Mouse (Mus musculus) thymus, postnatal 10 days (tissue): ENCODE measurements around the gene Txnrd2.

ENCODE experiments used
- DNase-seq, 2 experiments: peaks; one replicate each; pipeline ENCODE4 v3.0.0; 2021; ENCODE audit warnings: low spot score in 2 of 2

Gene Txnrd2

GRCm38 (mm10) chr16:18484794-18485435, 58.7 kb downstream of the Txnrd2 start:
- no peak for DNase-seq

DNA sequence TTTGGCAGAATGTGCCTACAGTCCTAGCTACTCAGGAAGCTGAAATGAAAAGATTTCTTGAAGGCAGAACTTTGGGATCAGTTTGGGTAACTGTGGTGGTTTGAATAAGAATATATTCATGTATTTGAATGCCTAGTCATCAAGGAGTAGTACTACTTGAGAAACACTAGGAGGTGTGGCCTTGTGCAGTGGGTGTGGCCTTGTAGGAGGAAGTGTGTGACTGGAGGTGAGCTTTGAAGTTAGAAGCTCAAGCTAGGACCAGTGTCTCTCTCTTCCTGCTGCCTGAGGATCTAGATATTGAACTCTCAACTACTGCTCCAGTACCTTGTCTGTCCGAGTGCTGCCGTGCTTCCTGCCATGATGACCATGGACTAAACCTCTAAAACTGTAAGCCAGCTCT, 59.9 kb downstream of the Txnrd2 start:
- no peak for DNase-seq

- DNase-seq, result no peak
These were observed 64.1 kb downstream of the Txnrd2 start for GRCm38 (mm10) chr16:18490281-18490680.

- no peak for DNase-seq
These were observed 64.7 kb downstream of the Txnrd2 start for GRCm38 (mm10) chr16:18490894-18491293.

- no peak for DNase-seq
These were observed 71.8 kb downstream of the Txnrd2 start for GRCm38 (mm10) chr16:18497865-18498515.

DNA sequence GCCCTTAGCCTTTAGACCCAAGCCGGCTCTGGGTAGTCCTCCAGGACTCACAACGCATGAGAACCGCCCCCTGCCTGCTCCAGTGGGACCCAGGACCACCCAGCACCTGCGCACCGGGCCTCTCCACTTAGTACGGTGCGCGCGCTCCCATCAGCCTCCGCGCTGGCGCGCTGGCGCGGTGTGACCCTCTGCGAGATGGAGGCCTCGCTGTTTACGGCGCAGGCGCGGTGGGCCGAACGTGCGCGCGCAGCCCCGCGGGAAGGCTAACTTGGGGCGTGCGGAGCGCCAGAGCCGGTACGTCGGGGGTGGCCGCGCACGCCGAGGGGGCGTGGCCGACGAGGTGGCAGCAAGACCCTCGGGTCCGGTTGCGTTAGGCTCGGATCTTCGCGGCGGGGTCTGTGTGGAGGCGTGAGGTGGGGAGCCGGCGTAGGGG, 72.4 kb downstream of the Txnrd2 start, which contains the start of the genes Gnb1l and Rtl10:
Gene Gnb1l (plus strand): TSS at position 156 of the 433 bp plus-strand sequence.
Gene Rtl10 (plus strand): TSS at position 344 of the 433 bp plus-strand sequence.
- DNase-seq, result peak; percentile 96 to 97

GRCm38 (mm10) chr16:18498996-18499395, 72.8 kb downstream of the Txnrd2 start:
- no peak for DNase-seq

DNA sequence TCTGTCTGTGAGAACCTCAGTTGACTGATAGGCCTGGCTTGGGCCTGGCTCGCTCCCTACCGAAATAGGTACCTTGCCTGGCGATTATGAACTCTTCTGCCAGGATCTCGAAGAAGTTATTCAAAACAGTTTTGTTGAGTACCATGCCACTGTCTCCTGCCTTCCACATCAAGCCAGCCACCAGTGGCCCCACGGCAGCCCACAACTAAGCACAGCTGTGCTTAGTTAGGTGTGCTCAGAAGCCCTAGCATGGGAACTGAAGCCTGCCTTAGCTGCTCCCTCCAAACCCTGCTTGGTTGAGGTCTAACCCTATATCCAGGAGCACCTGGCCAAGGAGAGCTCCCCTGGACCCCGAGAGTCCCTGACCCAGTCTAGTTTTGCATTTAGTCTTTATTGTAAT, 75.3 kb downstream of the Txnrd2 start:
- DNase-seq, result peak; percentile 48 to 51

DNA sequence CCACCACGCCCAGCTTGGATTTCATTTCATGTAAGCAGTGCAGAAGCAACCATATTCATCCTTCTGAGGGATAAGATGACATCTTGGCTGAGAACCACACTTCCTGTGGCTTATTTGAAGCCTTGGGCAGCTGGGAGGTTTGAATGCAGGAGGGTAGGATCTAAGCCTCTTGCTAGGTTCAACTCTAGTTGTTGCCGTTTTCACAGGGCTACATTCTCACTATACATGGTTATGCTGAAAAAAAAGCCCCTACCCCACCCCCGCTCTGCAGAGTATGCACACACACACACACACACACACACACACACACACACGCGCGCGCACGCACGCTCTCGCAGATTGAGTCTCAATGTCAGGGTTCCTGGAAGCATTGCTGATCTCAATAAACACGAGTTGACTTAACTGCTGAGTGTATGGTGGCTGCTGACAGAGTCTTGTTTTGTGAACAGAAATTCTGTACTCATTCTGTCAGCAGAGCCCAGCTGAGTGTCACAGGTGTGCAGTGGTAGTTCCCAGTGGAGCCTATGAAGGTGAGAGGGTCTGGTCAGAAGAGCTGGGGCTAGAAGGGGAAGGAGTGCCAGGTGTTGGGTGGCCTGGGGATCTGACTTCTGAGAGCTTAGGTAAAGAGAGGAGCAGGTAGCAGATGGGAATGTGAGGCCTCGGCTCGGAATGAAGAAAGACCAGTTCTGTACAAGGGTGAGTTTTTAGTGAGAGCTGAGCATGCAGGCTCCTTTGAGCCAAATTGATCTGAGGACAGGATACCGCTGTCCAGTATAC, 77.6 kb downstream of the Txnrd2 start:
- peak; percentile 57 to 60 for DNase-seq

DNA sequence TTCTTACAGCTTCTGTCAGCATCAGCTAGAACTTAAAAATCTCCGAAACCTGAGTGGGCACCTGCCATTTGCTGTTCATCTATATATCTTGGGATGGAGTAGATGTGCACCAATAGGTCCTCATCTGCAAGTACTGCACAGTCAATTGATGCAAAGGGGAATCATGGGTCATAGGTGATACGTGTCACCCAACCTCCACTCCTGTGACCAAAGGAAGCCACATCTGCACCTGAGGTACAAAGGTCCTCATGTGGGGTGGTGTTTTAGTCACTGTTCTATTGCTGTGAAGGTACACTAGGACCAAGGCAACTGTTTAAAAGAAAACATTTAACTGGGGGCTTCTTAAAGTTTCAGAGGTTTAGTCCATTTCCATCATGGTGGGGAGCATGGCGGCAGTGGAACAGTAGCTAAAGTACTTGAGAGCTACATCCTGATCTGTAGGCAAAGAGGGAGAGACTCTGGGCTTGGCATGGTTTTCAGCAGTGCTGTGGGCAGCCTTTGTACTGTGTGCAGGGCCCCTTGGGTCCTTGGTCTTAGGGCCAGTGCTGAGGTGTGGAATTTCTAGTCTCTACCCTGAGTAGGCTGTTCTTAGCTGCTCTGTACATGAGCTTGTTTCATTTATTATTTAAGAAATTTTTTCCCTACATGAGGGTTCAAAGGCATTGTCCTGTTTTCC, 80.5 kb downstream of the Txnrd2 start:
- DNase-seq, result no peak

DNA sequence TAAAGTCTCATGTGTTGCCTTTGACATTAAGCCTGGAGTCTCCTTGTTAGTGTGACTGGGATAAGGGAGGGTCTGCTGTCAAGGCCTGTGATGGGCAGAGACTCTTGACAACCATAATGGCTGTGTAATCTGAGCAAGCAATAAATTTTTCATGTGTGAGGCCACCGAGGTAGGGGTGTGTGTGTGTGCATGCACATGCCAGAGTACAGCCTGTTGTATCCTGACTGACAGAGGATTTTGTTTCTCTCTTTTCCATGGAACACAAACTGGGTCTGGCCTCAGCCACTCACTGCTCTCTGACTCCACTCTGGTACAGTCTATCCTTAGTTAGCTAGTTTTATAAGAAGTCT, 81.0 kb downstream of the Txnrd2 start:
- no peak for DNase-seq

- no peak for DNase-seq
These were observed 85.6 kb downstream of the Txnrd2 start for GRCm38 (mm10) chr16:18511741-18512140.

DNA sequence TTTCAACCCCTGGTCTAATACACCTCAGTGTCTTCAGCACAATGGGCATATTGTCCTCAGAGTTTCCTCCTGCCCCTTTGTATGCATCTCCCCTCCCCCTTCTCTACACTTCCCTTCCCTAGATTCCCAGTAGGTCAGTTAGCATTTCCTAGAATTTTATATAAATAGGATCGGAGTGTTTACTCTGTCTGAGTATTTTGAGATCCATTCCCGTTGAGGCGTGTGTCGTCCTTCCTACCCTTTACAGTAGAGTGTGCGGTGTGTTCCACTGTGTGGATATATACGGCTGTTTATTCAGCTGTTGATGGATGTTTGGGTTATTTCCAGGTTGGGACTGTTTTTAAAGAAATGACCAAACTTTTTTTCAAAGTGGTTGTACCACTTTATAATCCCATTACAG, 87.3 kb downstream of the Txnrd2 start:
- DNase-seq, result no peak

DNA sequence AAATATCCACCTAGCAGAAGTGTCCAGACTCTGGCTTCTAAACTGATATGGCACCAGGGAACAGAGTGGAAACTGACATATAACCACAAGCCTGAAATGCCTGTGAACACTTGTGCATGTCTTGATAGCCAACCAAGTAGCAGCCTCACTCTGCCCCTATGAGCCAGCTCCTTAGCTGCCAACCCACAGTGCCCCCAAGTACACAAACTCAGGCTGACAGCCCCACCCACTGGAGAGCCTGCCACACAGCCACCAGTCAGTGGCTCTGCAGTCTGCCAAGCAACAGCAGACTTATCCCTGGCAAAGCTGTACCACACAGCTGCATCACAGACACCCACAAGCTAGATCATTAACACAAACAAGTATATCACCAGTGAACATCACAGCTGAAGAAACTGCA, 91.9 kb downstream of the Txnrd2 start:
- DNase-seq, result peak; percentile 70 to 77

DNA sequence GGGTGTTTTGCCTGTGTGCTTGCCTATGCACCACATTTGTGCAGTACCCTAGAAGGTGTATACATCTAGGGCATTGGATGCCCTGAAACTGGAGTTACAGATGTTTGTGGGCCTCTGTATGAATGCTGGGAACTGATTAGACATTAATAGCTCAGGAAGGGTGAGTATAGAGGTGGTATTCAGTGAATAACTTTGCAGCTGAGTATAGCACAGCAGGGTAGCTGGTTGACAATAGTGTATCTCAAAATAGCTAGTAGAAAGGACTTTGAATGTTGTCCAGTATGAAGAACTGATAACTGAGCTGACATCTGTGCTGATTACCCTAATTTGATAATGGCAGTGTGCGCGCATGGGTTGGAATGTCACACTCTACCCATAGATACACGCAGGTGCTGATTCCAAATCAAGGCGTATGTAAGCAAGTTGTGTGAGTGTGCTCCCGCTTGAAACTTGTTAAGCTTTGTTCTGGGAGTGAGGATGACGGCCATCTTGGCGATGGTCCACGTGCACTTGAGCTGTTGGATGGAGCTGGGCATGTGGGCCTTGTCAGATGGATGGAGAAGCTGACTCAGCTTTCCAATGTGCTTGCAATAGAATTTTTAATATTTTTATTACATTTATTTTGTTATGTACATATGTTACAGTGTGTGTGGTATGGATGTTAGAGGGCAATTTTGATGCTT, 97.5 kb downstream of the Txnrd2 start:
- DNase-seq, result no peak

DNA sequence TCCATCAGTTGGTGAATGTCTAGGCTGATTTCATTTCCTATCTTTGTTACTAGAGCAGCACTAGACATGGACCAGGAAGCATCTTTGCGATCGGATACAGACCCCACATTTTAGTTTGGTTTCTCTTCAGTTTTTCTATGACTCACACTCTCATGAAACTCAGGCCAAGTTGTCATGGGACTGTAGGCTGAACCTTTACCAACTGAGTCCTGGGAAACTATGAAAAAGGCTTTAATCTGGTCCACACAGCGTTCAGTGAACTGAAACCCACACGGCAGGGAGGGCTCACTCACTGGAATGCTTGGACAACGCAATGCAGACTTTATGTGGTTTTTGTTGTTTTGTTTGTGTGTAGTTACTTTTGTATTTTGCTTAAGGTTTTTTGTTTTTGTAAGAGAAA, 102.5 kb downstream of the Txnrd2 start:
- DNase-seq, result no peak
